Mouse (Mus musculus): ENCODE results near the gene Atp6v0e. TPM values are rescaled to one million over a fixed set of nuclear protein-coding genes. Genes with fewer than 3 reads are reported as not detected.

Atp6v0e gene
- polyA plus RNA-seq, 1 experiment from 2014 or later = 123 TPM

DNA sequence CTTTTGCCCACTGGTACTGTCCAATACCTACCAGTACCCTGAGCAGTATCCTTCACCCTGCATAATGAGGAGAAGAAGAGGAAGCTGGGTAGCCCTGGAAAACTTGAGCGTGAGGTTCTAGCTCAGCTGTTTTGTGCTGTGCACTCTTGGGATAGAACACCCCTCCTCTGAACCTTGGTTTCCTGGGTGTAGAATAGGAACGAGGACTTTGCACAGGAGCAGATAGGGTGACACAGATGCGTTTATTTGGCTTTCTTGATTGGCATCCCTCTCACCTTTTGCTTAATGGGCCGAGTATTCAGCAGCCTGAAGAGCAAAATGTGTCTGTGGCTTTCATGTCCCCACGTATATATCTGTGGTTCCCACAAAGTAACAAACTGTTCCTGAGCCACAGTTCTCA lies 41.1 kb upstream of the Atp6v0e start:
- Histone ChIP-seq H3K9ac (ENCODE audit: low read depth, low read length) (no peak overlapping the region), H3K27me3 (ENCODE audit: control insufficient read depth, insufficient read depth, low read length) (no peaks in the 10 kb centered on the region), H3K4me3 (ENCODE audit: low read depth, low read length) (no peak overlapping the region), H3K4me2 (replicated peaks; ENCODE audit: low read depth, low read length) (no peak overlapping the region), H3K36me3 (ENCODE audit: control insufficient read depth, insufficient read depth, low read length) (0 out of 2 replicates have a peak, but pooled peaks cover 2% of the 10 kb centered on the region), H3K27ac (ENCODE audit: low read depth, low read length) (no peak overlapping the region), H3K4me1 (replicated peaks; ENCODE audit: control insufficient read depth, insufficient read depth, low read length) (no peaks in the 10 kb centered on the region), H3K9me3 (ENCODE audit: control insufficient read depth, low read length) (no peaks in the 10 kb centered on the region)
- no peak for DNase-seq (ENCODE audit: low spot score)
- 90% methylated on average over 5 of the region's 5 CpGs for WGBS
- no peak for ATAC-seq (ENCODE audit: low FRiP score)

DNA sequence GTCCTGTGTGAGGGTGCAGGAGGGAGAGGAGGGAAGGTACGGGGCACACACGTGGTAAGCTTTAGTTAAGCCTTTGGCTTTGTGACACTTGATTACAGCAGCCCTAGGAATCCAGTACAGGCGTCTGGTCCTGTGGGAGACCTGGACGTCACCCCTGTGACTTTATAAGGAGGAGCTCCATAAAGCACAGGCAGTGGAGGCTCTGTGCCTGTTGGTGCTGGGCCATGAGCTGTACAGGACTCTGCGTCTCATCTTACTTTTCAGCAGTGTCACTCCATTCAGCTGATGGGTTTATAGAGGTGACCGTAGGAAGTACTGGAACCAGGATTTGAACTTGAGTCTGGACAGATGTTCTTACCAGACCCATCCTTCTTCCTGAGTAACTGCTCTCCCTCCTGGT lies 39.0 kb upstream of the Atp6v0e start:
- ATAC-seq (ENCODE audit: low FRiP score) = no peak
- DNase-seq (ENCODE audit: low spot score) = no peak
- no peaks in the 10 kb centered on the region for H3K27me3 ChIP-seq (ENCODE audit: control insufficient read depth, insufficient read depth, low read length)
- H3K36me3 ChIP-seq (ENCODE audit: control insufficient read depth, insufficient read depth, low read length) = 0 out of 2 replicates have a peak, but pooled peaks cover 2% of the 10 kb centered on the region
- 88% methylated on average over 6 of the region's 6 CpGs for WGBS
- H3K27ac ChIP-seq (ENCODE audit: low read depth, low read length) = no peak overlapping the region
- H3K4me1 ChIP-seq (replicated peaks; ENCODE audit: control insufficient read depth, insufficient read depth, low read length) = no peaks in the 10 kb centered on the region
- H3K4me3 ChIP-seq (ENCODE audit: low read depth, low read length) = no peak overlapping the region
- no peaks in the 10 kb centered on the region for H3K9me3 ChIP-seq (ENCODE audit: control insufficient read depth, low read length)
- H3K9ac ChIP-seq (ENCODE audit: low read depth, low read length) = no peak overlapping the region
- no peak overlapping the region for H3K4me2 ChIP-seq (replicated peaks; ENCODE audit: low read depth, low read length)

DNA sequence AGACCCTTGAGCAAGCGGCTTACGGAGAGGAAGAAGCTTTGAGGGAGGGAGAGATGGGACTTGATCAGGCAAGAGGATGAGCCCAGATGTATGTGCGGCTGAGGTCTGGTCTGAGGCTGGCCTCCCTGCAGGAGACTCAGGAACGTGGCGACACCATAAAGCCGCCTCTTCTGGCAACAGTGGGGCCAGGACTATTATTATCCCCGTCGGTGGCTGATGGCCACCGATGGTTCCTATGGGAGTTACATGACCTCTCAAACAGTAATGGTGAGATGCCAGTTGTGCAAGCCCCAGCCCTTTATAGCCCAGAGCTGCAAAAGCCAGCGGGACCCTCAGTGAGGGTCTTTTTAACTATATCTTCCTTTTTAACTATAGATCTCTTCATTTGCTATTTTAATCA lies 38.0 kb upstream of the Atp6v0e start:
- 88% methylated on average over 10 of the region's 10 CpGs for WGBS
- no peak overlapping the region for H3K4me3 ChIP-seq (ENCODE audit: low read depth, low read length)
- no peak overlapping the region for H3K27ac ChIP-seq (ENCODE audit: low read depth, low read length)
- no peaks in the 10 kb centered on the region for H3K9me3 ChIP-seq (ENCODE audit: control insufficient read depth, low read length)
- no peak overlapping the region for H3K9ac ChIP-seq (ENCODE audit: low read depth, low read length)
- DNase-seq (ENCODE audit: low spot score) (no peak), ATAC-seq (ENCODE audit: low FRiP score) (no peak)
- H3K36me3 ChIP-seq (ENCODE audit: control insufficient read depth, insufficient read depth, low read length) = 0 out of 2 replicates have a peak, but pooled peaks cover 6% of the 10 kb centered on the region
- no peaks in the 10 kb centered on the region for H3K27me3 ChIP-seq (ENCODE audit: control insufficient read depth, insufficient read depth, low read length)
- no peak overlapping the region for H3K4me2 ChIP-seq (replicated peaks; ENCODE audit: low read depth, low read length)
- no peaks in the 10 kb centered on the region for H3K4me1 ChIP-seq (replicated peaks; ENCODE audit: control insufficient read depth, insufficient read depth, low read length)

DNA sequence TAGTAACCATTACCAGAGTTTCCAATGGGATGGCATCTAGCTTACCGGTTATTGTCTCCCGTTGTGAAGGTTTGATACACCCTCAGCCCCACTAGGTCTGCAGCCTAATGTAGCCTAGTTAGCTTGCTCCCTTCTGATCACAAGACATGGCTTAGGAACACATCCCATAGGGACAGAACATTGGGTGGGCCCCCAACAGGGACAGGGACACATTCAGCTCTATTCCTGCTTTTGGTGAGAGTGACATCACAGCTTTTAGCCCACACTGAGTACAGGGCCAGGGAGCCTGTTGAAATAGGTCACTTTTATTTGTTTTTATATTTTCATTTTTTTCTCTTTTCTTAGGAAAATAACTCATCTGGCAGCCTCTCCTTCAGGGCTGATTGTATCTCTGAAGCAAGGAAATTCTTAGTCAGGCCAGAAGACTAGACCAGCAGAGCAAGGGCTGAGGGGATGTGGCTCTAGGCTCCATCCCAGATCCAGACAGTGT lies 37.5 kb upstream of the Atp6v0e start:
- H3K4me3 ChIP-seq (ENCODE audit: low read depth, low read length) = no peak overlapping the region
- H3K27me3 ChIP-seq (ENCODE audit: control insufficient read depth, insufficient read depth, low read length) = no peaks in the 10 kb centered on the region
- H3K36me3 ChIP-seq (ENCODE audit: control insufficient read depth, insufficient read depth, low read length) = 0 out of 2 replicates have a peak, but pooled peaks cover 6% of the 10 kb centered on the region
- H3K4me2 ChIP-seq (replicated peaks; ENCODE audit: low read depth, low read length) = no peak overlapping the region
- ATAC-seq (ENCODE audit: low FRiP score) = no peak
- 92% methylated on average over 2 of the region's 2 CpGs for WGBS
- no peak overlapping the region for H3K9ac ChIP-seq (ENCODE audit: low read depth, low read length)
- no peak for DNase-seq (ENCODE audit: low spot score)
- H3K4me1 ChIP-seq (replicated peaks; ENCODE audit: control insufficient read depth, insufficient read depth, low read length) = no peaks in the 10 kb centered on the region
- H3K27ac ChIP-seq (ENCODE audit: low read depth, low read length) = no peak overlapping the region
- H3K9me3 ChIP-seq (ENCODE audit: control insufficient read depth, low read length) = no peaks in the 10 kb centered on the region

DNA sequence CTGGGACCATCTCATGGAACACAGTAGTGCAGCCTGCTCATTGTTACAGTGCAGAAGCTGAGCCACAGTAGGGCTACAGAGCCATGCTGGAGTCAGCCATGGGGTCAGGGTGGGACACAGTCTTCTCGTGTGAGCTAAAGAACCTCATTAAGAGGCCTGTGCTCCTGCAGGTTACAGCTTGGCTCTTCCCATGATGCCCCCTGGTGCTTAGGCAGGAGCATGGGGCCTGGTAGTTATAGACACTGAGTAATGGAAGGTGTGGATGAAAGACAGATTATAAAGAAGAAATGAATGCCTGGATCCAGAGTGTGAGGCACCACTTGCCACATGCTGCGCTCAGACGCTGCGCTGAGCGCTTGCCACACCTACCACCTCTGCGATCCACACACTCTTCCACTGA lies 34.6 kb upstream of the Atp6v0e start:
- no peaks in the 10 kb centered on the region for H3K9me3 ChIP-seq (ENCODE audit: control insufficient read depth, low read length)
- no peaks in the 10 kb centered on the region for H3K4me1 ChIP-seq (replicated peaks; ENCODE audit: control insufficient read depth, insufficient read depth, low read length)
- DNase-seq (ENCODE audit: low spot score) (no peak), ATAC-seq (ENCODE audit: low FRiP score) (no peak)
- H3K4me3 ChIP-seq (ENCODE audit: low read depth, low read length) = no peak overlapping the region
- 94% methylated on average over 6 of the region's 6 CpGs for WGBS
- no peak overlapping the region for H3K9ac ChIP-seq (ENCODE audit: low read depth, low read length)
- no peak overlapping the region for H3K27ac ChIP-seq (ENCODE audit: low read depth, low read length)
- H3K27me3 ChIP-seq (ENCODE audit: control insufficient read depth, insufficient read depth, low read length) = no peaks in the 10 kb centered on the region
- no peak overlapping the region for H3K4me2 ChIP-seq (replicated peaks; ENCODE audit: low read depth, low read length)
- H3K36me3 ChIP-seq (ENCODE audit: control insufficient read depth, insufficient read depth, low read length) = 0 out of 2 replicates have a peak, but pooled peaks cover 6% of the 10 kb centered on the region

DNA sequence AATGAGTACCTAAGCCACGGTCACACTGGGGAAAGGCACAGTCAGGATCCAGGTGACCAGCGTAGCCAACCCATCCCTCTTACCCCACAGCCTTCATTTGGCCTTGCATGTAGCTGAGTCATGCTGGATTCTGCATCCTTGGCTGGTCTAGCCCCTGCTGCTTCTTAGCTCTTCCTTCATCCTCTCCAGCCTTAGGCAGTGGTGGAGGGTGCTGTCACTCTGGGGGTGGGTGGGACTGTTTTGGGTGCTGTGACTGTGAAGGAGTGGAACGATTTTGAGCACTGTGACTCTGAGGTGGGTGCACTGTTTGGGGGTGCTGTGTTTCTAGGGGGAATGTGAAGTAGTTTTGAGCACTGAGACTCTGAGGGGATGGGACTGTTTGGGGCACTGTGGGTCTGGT lies 34.1 kb upstream of the Atp6v0e start:
- Histone ChIP-seq H3K9ac (ENCODE audit: low read depth, low read length) (no peak overlapping the region), H3K27me3 (ENCODE audit: control insufficient read depth, insufficient read depth, low read length) (no peaks in the 10 kb centered on the region), H3K27ac (ENCODE audit: low read depth, low read length) (no peak overlapping the region), H3K4me1 (replicated peaks; ENCODE audit: control insufficient read depth, insufficient read depth, low read length) (no peaks in the 10 kb centered on the region), H3K36me3 (ENCODE audit: control insufficient read depth, insufficient read depth, low read length) (0 out of 2 replicates have a peak, but pooled peaks cover 4% of the 10 kb centered on the region), H3K4me3 (ENCODE audit: low read depth, low read length) (no peak overlapping the region), H3K4me2 (replicated peaks; ENCODE audit: low read depth, low read length) (no peak overlapping the region), H3K9me3 (ENCODE audit: control insufficient read depth, low read length) (no peaks in the 10 kb centered on the region)
- DNase-seq (ENCODE audit: low spot score) (no peak), ATAC-seq (ENCODE audit: low FRiP score) (no peak)
- 97% methylated on average over 3 of the region's 3 CpGs for WGBS

DNA sequence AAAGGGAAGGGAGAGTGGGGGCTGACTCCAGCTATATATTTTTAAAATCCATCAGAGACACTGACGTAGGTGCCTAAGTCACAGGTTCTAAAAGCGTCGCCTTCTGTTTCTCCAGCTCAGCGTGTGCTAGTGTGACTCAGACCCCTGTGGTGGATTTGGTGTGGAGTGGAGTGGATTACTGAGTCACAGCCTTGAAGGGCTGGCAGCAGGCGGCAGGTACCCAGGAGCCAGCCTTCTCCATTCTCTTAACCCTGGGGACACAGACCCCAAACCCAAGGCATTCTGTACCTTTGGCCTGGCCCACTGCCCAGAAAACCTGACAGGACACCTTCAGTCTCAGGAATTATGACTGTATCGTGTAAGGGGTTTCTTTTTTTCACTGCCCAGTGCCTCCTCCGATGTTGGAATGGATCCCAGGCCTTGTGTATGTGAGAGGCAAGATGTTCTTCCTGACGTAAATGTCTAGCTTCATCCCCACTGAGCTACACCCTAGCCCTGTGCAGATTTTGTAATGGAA lies 31.2 kb upstream of the Atp6v0e start:
- Histone ChIP-seq H3K4me3 (ENCODE audit: low read depth, low read length) (no peak overlapping the region), H3K4me1 (replicated peaks; ENCODE audit: control insufficient read depth, insufficient read depth, low read length) (no peaks in the 10 kb centered on the region), H3K36me3 (ENCODE audit: control insufficient read depth, insufficient read depth, low read length) (0 out of 2 replicates have a peak, but pooled peaks cover 4% of the 10 kb centered on the region), H3K27ac (ENCODE audit: low read depth, low read length) (no peak overlapping the region), H3K4me2 (replicated peaks; ENCODE audit: low read depth, low read length) (no peak overlapping the region), H3K27me3 (ENCODE audit: control insufficient read depth, insufficient read depth, low read length) (no peaks in the 10 kb centered on the region), H3K9me3 (ENCODE audit: control insufficient read depth, low read length) (no peaks in the 10 kb centered on the region), H3K9ac (ENCODE audit: low read depth, low read length) (no peak overlapping the region)
- 92% methylated on average over 8 of the region's 8 CpGs for WGBS
- ATAC-seq (ENCODE audit: low FRiP score) (no peak), DNase-seq (ENCODE audit: low spot score) (no peak)

DNA sequence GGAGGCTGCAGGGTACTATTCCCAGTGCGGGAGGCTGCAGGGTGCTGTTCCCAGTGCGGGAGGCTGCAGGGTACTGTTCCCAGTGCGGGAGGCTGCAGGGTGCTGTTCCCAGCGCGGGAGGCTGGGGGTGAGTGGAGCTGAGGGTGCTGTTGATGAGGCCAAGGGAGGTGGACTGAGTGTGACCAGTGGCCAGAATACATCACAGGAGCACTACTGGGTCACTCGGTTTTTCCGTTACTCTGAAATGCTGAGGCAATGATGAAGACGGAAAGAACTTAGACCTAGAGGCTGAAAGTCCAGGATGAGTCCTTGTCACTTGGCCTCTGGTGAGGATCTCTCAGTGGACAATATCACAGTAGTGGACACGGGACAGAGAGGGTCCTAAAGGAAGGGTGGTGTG lies 29.8 kb upstream of the Atp6v0e start:
- ATAC-seq (ENCODE audit: low FRiP score) (no peak), DNase-seq (ENCODE audit: low spot score) (no peak)
- H3K4me1 ChIP-seq (replicated peaks; ENCODE audit: control insufficient read depth, insufficient read depth, low read length) = no peaks in the 10 kb centered on the region
- no peaks in the 10 kb centered on the region for H3K27me3 ChIP-seq (ENCODE audit: control insufficient read depth, insufficient read depth, low read length)
- WGBS = 94% methylated on average over 9 of the region's 9 CpGs
- H3K4me3 ChIP-seq (ENCODE audit: low read depth, low read length) = no peak overlapping the region
- H3K4me2 ChIP-seq (replicated peaks; ENCODE audit: low read depth, low read length) = no peak overlapping the region
- H3K27ac ChIP-seq (ENCODE audit: low read depth, low read length) = no peak overlapping the region
- no peak overlapping the region for H3K9ac ChIP-seq (ENCODE audit: low read depth, low read length)
- H3K36me3 ChIP-seq (ENCODE audit: control insufficient read depth, insufficient read depth, low read length) = 0 out of 2 replicates have a peak, but pooled peaks cover 4% of the 10 kb centered on the region
- no peaks in the 10 kb centered on the region for H3K9me3 ChIP-seq (ENCODE audit: control insufficient read depth, low read length)

DNA sequence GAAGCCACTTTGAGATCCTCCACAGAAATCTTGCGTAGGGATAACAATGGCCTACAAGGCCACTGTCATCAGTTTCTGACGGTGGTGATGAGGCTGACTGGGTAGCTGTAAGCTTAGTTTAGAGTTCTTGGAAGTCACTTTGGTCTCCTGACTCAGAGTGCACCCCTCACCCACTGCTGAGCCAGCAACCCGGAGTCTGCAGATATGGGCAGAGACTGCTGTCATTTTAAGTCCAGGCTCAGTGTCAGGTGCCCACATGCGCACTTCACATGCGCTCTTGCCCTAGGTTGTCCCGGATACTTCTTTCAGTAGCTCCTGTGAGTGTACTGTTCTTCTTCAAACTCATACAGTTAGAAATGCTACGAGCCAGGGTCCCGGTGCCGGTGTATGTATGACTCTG lies 29.1 kb upstream of the Atp6v0e start:
- H3K36me3 ChIP-seq (ENCODE audit: control insufficient read depth, insufficient read depth, low read length) = 0 out of 2 replicates have a peak, but pooled peaks cover 4% of the 10 kb centered on the region

More for the DNA sequence above, 29.1 kb upstream of the Atp6v0e start:
- no peaks in the 10 kb centered on the region for H3K4me1 ChIP-seq (replicated peaks; ENCODE audit: control insufficient read depth, insufficient read depth, low read length)
- DNase-seq (ENCODE audit: low spot score) = no peak
- no peak overlapping the region for H3K27ac ChIP-seq (ENCODE audit: low read depth, low read length)
- no peaks in the 10 kb centered on the region for H3K27me3 ChIP-seq (ENCODE audit: control insufficient read depth, insufficient read depth, low read length)
- H3K9me3 ChIP-seq (ENCODE audit: control insufficient read depth, low read length) = no peaks in the 10 kb centered on the region
- ATAC-seq (ENCODE audit: low FRiP score) = no peak
- WGBS = 92% methylated on average over 9 of the region's 9 CpGs
- H3K4me3 ChIP-seq (ENCODE audit: low read depth, low read length) = no peak overlapping the region
- no peak overlapping the region for H3K9ac ChIP-seq (ENCODE audit: low read depth, low read length)
- H3K4me2 ChIP-seq (replicated peaks; ENCODE audit: low read depth, low read length) = no peak overlapping the region

All from hindbrain, embryonic 11.5 days (tissue).